Mouse (Mus musculus) lung, postnatal 36 days (tissue): ENCODE results near the gene Actn3.

Source experiments
- DNase-seq: peaks from one replicate; pipeline ENCODE4 v3.0.0; 2022; ENCODE audit warnings: mixed read lengths

Gene Actn3

DNA sequence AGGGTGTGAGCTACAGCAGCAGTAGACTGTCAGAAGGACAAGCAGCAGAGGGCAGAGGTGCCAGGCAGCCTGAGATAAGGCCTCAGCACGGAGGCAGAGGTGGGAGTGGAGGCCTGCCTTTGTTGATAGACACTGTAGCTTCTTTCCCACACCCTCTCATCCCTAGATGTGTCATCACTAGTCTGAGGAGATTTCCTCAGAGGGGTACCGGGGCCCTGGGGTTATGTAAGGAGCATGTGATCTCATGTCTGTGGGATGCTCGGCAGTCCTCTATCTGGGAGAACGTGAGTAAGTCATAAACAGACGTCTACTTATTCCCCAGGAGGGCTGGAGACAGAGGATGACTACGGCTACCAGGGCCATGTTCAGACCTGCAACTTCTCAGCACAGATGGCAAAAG, 18.6 kb downstream of the Actn3 start:
- no peak for DNase-seq

DNA sequence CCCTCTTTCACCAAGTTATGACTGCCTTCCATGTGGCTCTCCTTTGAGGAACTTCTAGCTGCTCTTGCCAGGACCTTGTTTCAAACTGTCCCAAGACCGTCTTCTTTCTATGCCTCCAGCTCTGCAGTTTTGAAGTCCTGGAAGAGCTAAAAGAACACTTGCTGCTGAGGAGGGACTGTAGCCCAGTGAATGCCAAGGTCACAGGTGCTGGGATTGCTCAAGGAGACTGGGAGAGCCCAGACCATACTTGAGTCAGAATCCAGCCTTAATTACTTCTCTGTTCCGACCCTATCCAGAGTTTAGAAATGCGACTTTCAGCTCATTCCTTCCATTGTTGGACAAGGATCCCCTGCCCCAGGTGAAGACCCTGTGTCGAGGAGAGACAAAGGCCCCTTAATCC, 21.8 kb downstream of the Actn3 start:
- DNase-seq, result no peak

DNA sequence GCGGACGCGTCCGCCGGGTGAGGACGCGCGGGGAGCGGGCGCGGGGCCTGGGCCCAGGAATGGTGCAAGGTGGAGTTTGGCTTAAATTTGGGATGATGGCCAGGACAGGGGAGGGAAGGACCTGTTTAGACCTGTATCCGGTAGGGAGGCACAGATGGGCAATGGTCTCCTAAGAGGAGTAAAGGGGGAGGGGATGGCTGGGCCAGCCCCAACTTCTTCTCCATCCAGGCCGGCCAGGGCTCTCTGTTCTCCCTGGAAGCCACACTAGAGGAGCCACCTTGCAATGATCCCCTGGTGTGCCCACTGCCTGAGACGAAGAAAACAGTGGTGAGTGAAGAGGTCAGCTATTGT, 22.3 kb downstream of the Actn3 start:
- no peak for DNase-seq

DNA sequence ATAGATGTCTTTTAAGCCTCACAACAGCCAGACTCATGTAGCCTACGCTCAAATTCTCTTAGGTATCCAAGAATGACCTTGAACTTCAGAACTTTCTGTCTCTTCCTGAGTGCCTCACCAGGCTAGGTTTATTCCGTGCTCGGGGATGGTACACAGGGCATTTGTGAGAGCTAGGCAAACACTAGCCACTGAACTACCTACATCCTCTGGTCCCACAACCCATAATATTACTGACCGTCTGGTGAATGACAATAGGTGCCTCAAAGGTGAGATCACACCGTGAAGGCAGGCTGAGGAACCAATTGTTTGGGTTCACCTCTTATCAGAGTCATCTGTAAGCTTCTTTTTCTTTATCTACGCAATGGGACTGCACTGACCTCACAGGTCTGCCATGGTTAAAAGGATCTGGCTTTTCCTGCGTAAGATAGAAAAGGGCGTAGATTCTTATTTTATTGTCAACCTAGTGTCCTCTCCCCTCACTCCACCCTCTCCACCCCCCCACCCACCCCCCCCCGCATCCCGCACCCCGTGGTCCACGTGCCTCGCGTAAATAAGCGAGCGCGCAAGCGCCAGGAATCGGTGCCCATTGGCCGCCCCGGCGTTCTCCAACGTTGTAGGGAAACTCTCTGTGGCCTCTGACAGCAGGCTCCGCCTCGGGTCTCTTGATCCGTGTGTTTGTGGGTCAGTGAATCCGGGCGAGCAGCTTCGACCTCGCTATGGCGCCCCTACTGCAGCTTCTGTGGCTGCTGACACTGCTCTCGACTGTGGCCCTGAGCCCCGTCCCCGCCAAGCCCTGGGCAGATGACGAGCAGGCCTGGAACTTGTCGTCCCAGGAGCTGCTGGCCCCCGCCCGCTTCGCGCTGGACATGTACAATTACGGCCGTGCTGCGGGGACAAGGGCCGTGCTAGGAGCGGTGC, 22.9 kb downstream of the Actn3 start, which contains the start of gene Ctsf:
Gene Ctsf (plus strand): TSS at position 579 of the 918 bp plus-strand sequence.
- DNase-seq, result peak; percentile 91

DNA sequence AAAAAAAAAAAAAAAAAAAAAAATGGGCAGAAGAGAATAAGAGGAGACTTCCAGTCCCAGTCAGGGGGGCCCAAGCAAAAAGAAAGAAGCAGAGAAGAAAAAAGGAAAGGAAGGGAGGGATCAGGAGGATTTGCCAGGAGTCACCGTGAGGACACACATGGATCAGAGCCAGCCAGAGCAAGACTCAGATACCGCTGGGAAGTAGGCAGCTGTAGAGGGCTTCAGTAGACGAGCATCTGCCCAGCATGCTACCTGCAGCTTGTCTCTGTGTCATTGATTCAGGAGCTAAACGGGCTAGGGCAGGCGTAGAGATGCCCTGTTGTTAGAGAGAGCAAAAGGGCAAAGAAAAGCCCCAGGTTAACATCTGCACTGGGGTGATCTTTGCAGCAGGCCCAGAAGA, 27.4 kb downstream of the Actn3 start:
- no peak for DNase-seq

DNA sequence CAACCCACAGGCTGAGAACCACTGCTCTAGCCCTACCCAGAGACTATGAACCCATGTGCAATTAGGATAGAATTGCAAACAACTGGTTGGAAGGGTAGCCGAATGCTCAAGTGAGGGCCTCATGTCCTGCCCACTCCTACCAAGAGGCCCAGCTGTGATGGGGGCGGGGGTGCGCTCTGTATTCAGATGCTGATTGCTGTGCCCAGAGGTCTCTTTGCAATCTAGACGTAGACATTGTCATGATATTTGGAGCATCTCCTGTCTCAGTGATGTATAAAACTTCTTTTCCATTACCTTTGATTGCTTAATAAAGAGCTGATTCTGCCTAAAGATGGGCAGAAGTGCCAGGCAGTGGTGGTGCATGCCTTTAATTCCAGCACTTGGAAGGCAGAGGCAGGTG, 27.9 kb downstream of the Actn3 start:
- no peak for DNase-seq

DNA sequence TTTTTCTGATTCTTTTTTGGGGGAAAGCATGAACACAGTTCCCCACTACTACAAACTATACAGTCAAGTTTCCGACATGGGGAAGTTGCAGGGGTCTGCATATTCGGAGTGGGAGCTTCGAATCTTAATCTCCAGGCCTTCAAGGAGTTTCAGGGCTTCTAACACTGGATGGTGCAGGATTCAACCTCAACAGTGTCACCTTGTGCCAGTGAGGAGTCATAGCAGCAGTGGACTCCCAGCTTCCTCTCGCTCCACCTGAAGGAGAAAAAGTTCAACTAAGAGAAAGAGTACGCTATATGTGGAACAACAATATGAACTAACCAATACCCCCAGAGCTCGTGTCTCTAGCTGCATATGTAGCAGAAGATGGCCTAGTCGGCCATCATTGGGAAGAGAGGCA, 30.2 kb downstream of the Actn3 start:
- DNase-seq, result peak; percentile 59

DNA sequence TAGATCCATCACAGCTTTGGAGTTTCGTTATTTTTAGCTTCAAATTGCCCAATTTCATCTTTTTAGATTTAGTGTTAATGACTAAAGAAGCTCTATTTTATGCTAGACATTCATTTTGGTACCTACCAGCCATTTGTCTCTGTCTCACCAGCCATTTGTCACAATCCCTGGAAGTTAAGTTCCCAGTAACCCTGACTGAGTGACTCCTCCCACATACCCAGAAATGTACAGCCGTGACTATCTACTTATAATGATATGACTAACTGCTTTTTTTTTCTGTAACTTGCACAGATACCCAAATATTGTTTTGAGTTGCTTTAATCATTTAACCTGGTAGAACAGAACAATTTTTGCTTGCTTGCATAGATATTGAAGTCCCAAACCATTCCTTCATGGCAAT, 31.9 kb downstream of the Actn3 start:
- DNase-seq, result no peak

DNA sequence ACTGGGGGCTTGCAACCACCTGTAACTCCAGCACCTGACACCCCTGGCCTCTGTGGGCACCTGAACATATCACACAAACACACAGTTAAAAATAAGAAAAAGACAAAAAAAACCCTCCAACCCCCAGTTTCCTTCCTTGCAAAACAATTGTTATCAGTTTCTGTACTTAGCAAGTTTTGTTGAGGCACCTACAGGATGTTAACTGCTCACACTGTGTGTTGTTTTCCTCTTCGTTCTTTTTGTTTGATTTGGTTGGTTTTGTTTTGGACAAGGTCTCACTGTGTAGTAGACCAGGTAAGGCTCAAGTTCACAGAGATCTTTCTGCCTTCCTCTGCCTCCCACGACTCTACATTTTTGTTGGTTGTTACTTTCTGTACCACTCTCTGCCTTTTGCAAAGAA, 35.1 kb downstream of the Actn3 start:
- DNase-seq, result no peak

DNA sequence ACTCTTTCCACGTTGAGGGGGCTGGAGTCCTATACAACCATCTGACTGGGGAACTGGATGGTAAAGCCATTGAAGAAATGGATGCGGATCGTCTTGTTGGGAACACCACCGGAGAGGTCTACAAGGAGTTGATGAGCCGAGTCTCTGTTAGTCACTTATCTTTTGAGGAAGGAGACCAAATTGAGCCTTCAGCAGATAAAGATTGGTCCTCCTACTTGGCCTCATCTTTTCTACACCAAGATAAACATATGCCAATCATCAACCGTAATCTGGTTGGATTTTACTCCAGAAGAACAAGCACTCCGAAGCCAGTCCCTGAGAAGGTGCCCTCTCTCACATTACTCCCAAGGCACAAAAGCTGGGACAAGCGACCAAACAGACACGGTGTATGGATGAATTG, 36.9 kb downstream of the Actn3 start:
- no peak for DNase-seq

DNA sequence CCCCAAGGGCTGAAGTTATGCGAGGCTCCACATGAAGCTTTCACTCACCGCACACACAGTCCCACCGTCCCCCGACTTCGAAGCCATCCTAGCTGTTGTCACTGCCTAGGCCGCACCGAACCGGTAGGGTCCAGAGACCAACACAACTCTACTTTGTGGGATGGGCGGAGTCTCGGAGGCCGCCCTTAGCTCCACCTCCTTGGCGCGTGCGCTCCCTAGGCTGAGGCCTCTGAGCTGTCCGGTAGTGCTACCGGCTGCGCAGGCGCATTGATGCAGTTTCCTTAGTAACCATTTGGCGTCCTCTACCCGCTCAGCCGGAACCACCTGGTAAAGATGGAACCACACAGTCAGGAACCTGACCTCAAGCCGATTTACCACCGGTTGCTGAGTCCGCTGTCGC, 38.6 kb downstream of the Actn3 start, which contains the start of the genes Ccs and Ccdc87:
Gene Ccs (minus strand): TSS at position 184 of the 400 bp plus-strand sequence.
Gene Ccdc87 (plus strand): TSS at position 218 of the 400 bp plus-strand sequence.
- peak; percentile 98 for DNase-seq

DNA sequence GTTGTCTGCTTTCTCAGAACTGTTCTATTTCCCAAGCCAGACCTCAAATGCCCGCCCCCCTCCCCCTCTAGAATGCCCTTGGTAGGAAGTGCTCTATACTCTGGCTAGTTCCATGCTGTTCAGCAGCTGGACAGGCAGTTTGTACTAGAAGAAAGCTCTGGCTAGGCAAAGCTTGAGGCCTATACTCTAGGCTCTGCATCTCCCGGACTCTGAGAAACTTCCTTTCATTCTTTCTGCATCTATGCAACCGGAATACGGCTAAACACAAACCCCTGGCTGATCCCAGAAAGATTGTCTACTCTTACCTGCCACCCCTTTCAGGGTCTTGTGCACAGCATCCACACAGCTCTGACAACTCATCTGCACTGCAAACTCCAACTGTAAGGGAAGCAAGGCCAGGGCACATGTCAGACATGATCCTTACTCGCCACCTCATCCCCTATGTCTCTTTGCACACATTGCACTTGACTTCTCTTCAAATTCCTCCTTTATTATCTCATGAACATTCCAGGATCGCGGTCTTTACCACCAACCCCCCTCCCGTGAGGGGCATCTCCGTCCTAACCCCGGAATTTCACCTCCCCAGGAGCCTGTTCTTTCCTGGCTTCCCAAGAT, 39.1 kb downstream of the Actn3 start:
- DNase-seq, result no peak

DNA sequence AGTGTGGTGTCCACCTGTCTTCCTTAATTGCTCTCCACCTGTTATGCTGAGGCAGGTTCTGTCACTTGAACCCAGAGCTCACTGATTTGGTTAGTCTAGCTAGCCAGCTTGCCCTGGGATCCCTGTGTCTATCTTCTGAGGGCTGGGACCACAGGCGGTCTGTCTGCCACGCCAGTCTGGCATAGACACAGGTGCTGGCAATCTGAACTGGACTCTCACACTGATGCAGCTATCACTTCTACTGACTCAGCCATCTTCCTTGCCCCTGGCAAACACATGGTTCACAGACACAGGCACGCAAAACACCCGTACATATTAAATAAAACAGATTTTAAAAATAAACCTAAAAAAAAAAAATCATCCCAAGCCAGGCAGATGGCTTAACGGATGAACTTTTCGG, 40.7 kb downstream of the Actn3 start:
- no peak for DNase-seq

DNA sequence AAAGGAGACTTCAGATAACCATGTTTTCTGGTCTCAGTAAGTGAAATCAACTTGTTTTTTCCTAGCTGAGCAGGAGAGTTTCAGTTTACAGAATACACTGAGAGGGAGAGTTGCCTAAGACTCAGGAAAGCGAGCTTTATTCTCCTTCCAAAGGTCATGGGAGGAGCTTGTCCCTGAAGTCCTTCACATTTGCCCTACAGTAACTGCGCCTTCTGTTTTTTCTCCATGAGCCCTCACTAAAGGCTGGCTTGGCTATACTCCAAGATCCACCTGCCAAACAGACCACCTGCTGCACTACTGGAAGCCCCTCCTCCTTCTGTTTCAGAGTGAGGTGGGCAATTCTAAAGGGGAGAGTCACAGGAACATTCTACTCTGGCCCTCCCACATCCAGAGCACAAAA, 41.6 kb downstream of the Actn3 start:
- peak; percentile 21 for DNase-seq

DNA sequence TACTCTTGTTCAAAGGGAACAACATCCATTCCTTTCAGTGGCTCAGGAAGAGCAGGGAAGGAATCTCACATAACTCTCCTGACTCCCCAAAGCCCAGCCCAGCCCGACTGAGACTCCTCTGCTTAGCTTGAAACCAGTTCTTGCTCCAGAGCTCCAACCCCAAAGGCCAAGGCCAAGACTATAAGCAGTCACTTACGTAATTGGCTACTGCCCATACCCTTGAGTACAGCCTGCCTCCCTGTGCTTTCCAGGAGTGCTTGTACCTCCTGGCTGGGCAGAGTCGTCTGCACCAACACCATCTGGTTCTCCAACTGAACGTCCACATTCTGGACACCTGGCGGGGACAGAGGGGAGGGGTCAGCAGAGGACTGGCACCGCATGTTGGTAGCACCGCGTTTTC, 43.7 kb downstream of the Actn3 start:
- peak; percentile 30 for DNase-seq

DNA sequence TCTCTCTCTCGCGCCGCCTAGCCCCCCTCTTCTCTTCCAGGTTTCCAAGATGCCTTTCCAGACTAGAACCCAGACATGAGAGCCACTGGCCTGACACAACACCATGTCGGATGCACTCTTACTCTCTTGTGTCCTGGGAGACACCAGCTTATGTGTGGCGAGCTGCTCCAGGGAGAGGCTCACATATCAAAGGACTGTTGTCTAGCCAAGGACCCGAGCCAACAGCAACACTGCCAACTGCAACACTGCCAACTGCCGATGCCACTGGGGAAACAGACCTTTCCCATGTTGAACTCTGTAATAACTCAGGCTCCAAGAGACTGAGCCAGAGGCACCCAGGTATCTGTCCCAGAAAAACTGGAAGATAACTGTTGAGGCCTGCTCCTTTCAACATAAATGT, 48.6 kb downstream of the Actn3 start:
- DNase-seq, result no peak

DNA sequence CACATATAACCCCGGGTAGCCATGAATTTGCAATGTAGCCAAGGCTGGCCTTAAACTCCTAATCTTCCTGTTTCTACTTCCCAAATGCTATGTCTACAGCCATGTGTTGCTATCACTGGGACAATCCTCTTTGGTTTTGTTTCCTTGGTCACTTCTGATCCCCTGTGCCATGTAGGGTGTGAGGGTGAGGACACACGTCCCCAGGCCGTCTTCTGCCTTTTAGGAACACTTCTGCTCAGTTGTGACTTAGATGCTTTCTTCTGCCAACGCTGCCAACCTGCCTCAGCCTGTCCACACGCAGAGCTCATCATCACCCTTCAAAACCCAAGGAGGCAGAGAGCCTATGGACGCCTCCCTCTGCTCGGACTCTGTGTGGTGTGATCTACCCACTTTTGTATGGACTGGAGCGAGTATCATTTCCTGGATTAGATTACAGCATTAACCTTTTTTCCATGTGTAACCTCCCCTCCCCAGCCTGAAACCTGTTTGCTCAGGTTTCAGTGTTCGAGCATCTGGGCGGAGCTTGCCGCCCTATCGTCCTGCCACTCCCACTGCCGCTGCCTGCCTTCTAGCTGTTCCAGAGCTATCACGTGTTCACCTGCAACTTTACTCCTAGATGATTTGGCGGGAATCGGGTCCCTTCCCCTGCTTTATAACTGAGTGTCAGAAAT, 49.1 kb downstream of the Actn3 start:
- peak; percentile 73 for DNase-seq

DNA sequence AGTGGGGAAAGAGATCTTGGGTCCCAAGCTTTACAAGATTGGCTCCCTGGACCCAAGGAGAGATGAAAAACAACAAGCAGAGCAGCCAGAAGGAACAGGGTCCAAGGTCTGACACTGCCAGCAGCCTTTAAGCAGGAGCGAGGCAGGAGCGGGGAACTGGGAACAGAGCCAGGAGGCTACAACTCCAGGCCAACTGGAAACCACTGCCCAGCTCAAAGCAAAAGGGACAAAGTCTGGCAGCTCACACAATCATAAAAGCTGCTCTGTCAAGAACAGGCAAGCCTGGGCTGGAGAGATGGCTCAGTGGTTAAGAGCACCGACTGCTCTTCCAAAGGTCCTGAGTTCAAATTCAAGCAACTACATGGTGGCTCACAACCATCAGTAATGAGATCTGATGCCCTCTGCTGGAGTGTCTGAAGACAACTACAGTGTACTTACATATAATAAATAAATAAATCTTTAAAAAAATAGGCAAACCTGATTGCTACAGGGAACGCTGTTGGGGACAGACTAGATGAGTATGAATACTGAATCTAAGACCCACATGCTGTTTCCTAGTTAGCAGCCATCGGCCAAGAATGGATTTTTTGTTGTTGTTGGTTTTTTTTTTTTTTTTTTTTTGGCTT, 56.9 kb downstream of the Actn3 start:
- peak; percentile 61 for DNase-seq

DNA sequence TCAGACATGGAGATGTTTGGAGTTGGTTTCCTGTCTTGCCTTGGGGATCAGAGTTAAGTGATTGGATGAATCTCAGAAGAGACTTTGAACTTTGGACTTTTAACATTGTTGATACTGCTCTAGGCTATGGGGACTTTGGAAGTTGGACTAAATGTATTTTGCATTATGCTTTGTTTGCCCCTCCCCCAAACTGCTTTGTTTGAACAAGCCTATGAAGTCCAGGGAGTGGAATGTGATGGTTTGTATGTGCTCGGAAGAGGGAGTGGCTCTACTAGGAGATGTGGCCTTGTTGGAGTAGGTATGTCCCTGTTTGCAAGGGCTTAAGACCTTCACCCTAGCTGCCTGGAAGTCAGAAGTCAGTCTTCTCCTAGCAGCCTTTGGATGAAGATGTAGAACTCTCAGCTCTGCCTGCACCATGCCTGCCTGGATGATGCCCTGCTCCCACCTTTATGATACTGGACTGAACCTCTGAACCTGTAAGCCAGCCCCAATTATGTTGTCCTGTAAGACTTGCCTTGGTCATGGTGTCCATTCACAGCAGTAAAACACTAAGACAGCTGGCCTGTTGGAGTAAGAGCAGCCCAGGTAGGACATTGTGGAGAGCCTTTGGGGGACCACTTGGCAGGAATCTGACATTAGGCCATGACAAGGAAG, 60.4 kb downstream of the Actn3 start:
- DNase-seq, result no peak

DNA sequence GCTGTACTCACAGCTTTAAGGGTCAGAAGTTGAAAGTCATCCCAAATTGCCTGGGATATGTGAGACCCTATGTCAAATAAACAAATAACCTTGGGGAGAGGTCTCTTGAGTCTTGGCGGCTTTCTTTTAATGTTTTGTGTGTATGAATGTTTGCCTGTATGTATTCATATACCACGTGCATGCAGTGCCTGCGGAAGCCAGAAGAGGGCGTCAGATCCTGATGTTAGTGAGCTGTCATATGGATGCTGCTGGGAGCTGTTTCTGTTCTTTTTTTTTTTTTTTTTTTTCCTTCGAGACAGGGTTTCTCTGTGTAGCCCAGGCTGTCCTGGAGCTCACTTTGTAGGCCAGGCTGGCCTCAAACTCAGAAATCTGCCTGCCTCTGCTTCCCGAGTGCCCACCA, 64.7 kb downstream of the Actn3 start:
- DNase-seq, result peak; percentile 38

DNA sequence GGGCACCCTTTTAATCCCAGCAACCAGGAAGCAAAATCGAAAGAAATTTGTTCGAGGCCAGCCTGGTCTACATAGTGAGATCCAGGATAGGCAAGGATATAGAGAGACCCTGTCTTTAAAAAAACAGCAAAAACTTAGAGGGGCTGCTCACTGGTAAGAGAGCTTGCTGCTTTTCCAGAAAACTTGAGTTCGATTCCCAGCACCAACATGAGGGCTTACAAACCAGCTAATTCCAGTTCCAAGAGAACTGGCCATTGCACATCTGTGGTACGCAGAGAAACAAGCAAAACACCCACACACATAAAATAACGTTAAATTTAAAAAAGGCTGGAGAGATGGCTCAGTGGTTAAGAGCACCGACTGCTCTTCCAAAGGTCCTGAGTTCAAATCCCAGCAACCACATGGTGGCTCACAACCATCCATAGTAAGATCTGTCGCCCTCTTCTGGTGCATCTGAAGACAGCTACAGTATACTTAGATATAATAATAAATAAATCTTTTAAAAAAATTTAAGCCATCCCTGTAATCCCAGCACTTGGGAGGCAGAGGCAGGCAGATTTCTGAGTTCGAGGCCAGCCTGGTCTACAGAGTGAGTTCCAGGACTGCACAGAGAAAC, 65.3 kb downstream of the Actn3 start:
- DNase-seq, result peak; percentile 53

DNA sequence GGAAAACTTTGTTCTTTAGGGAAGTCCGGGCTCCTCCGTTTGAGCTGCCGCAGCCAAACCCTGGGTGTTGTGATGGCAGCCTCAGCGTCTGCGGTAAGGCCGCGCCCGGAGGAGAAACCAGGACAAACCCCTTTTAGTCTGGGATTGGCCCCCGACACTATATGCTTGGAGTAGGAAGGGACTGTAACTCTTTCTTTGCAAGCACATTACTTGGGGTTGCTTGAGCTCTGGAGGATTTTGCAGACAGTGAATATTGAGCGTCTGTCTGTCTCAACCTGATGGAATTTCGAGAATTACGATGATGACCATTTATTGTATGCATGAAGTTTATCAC, 65.8 kb downstream of the Actn3 start:
- no peak for DNase-seq
